Mouse (Mus musculus): Measurements from ENCODE around the gene Tom1. TPM values are rescaled to one million over a fixed set of nuclear protein-coding genes. Genes with fewer than 3 reads are reported as not detected.
A peak's percentile ranks its signal among the peaks of the same experiment; 100 is the strongest.

Tom1 gene
- polyA plus RNA-seq, 1 experiment: 25.4 TPM

DNA sequence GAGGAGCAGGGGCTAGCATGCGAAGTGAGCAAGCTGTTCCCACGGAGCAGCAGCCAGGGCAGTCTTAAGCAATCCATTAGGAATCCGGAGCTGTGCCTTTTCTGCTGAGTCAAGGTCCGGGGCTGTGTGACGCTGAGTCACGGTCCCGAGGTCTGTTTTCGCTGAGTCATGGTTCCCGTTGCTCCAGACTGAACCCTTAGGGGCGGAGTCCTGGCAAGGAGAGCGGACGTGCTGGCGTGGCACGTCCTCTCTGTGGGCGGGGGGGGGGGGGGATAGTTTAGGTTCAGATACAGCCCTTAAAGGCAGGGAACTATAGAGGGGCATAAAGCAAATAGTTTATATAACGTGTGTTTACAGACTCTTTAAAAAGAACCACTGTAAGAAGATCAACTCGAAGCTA lies 50.3 kb downstream of the Tom1 start:
- no peak; the same call in 1 of the 2 replicates for TF ChIP-seq POLR2A (IDR thresholded peaks at IDR 0.05; ENCODE audit: low read depth, low read length)
- no peak for TF ChIP-seq CTCF (IDR thresholded peaks at IDR 0.05; ENCODE audit: borderline replicate concordance, insufficient read depth, low read length)
- Histone ChIP-seq H3K4me3 (ENCODE audit: insufficient read depth, low read length) (no peak overlapping the region), H3K4me1 (ENCODE audit: control insufficient read depth, insufficient read depth, low read length) (peaks cover 3% of the 10 kb centered on the region; the same call in 1 of the 2 replicates), H3K27ac (ENCODE audit: insufficient read depth, low read length) (peak overlapping the region; percentile 63)

GRCm38 (mm10) chr8:75084382-75085064 lies 51.0 kb downstream of the Tom1 start:
- Histone ChIP-seq H3K4me3 (ENCODE audit: insufficient read depth, low read length) (no peak overlapping the region), H3K27ac (ENCODE audit: insufficient read depth, low read length) (no peak overlapping the region; the same call in 1 of the 2 replicates), H3K4me1 (ENCODE audit: control insufficient read depth, insufficient read depth, low read length) (peaks cover 7% of the 10 kb centered on the region)
- no peak for TF ChIP-seq CTCF (IDR thresholded peaks at IDR 0.05; ENCODE audit: borderline replicate concordance, insufficient read depth, low read length)
- TF ChIP-seq POLR2A (IDR thresholded peaks at IDR 0.05; ENCODE audit: low read depth, low read length): no peak

DNA sequence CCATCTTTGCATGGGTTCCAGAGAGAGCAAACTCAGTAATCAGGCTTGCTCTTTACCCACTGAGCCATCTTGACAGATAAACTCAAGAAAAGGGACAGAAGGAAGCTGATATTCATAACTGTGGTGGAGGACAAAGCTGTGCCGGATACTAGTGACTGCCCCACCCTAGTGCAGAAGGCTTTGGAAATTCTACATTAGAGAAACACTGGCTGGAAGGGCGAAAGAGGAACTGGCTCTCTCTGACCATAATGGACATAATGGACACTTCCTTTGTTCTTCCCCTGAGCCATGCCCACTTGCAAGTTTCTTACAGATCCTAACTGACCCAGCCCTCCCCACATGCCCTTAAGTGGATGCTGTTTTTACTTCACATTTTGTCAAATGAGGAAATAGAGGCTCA lies 52.5 kb downstream of the Tom1 start:
- TF ChIP-seq POLR2A (IDR thresholded peaks at IDR 0.05; ENCODE audit: low read depth, low read length): no peak
- no peak for TF ChIP-seq CTCF (IDR thresholded peaks at IDR 0.05; ENCODE audit: borderline replicate concordance, insufficient read depth, low read length)
- no peak overlapping the region for H3K27ac ChIP-seq (ENCODE audit: insufficient read depth, low read length)
- H3K4me3 ChIP-seq (ENCODE audit: insufficient read depth, low read length): no peak overlapping the region
- peaks cover 14% of the 10 kb centered on the region for H3K4me1 ChIP-seq (ENCODE audit: control insufficient read depth, insufficient read depth, low read length)

DNA sequence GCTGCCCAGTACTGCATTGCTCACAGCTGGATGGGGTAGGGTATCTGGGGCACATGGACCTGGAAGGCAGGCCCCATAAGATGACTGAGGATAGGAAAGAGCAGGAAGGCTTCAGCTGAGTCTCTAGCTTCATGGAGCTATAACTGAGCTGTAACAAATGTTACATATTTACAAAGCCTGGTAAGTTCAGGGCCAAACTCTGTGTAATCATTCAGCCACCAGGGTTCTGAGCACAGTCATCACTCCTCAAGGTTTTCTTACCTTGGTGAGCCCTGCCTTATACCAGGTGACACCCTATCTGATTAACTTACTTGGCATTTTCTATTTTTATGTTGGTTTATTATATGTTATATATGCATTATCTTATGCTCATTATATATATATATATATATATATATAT lies 53.6 kb downstream of the Tom1 start:
- peaks cover 14% of the 10 kb centered on the region for H3K4me1 ChIP-seq (ENCODE audit: control insufficient read depth, insufficient read depth, low read length)
- no peak overlapping the region for H3K27ac ChIP-seq (ENCODE audit: insufficient read depth, low read length)
- TF ChIP-seq CTCF (IDR thresholded peaks at IDR 0.05; ENCODE audit: borderline replicate concordance, insufficient read depth, low read length): no peak
- no peak for TF ChIP-seq POLR2A (IDR thresholded peaks at IDR 0.05; ENCODE audit: low read depth, low read length)
- H3K4me3 ChIP-seq (ENCODE audit: insufficient read depth, low read length): no peak overlapping the region

DNA sequence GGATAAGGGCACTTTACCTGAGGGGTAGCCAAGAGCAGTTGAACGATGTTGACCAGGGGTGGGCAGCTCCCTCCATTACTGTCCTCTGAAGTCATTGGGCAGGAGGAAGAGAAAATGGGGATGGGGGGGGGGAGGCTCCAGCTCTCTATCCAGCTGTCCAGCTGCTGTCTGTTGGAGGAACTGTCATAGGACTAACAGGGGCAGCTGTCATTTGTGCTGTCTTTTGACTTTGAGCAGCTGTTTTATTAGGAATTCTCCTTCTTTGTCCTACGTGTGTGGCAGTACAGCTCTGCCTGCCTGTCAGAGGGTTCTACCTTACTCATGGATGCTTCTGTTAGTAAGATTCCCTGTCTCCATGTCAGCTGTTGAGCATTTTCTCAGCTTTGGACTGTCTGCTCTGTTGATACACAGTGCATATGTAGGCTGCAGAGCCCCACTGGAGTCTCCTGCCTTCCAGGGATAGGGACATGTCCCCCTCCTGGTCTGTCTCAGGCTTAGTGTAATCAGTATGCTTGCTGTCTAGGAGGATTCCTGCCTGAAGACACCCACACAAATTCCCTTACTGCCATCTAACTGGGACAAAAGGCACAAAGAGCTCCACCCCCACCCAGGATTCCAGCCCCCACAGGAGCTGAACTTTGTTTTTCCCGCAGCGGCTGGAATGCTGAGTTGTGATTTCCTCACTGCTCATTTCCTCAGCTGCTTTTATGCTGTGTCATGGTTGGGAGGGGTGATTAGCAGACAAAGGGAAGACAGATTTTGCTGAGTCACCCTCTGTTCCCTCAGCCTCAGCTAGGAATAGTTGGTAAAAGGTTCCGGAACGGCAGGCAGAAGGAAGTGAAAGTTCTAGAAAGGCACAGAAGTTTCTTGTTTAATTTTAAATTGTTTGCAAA lies 55.7 kb downstream of the Tom1 start:
- TF ChIP-seq POLR2A (IDR thresholded peaks at IDR 0.05; ENCODE audit: low read depth, low read length) (no peak; the same call in none of the 2 replicates), CTCF (IDR thresholded peaks at IDR 0.05; ENCODE audit: borderline replicate concordance, insufficient read depth, low read length) (no peak)
- H3K4me1 ChIP-seq (ENCODE audit: control insufficient read depth, insufficient read depth, low read length): peaks cover 14% of the 10 kb centered on the region
- no peak overlapping the region for H3K4me3 ChIP-seq (ENCODE audit: insufficient read depth, low read length)
- peak overlapping the region; percentile 89 for H3K27ac ChIP-seq (ENCODE audit: insufficient read depth, low read length)

- Histone ChIP-seq H3K4me1 (ENCODE audit: control insufficient read depth, insufficient read depth, low read length) (peaks cover 14% of the 10 kb centered on the region), H3K27ac (ENCODE audit: insufficient read depth, low read length) (no peak overlapping the region), H3K4me3 (ENCODE audit: insufficient read depth, low read length) (no peak overlapping the region)
- TF ChIP-seq POLR2A (IDR thresholded peaks at IDR 0.05; ENCODE audit: low read depth, low read length) (no peak), CTCF (IDR thresholded peaks at IDR 0.05; ENCODE audit: borderline replicate concordance, insufficient read depth, low read length) (no peak)
These were observed 57.4 kb downstream of the Tom1 start for GRCm38 (mm10) chr8:75090781-75091365.

DNA sequence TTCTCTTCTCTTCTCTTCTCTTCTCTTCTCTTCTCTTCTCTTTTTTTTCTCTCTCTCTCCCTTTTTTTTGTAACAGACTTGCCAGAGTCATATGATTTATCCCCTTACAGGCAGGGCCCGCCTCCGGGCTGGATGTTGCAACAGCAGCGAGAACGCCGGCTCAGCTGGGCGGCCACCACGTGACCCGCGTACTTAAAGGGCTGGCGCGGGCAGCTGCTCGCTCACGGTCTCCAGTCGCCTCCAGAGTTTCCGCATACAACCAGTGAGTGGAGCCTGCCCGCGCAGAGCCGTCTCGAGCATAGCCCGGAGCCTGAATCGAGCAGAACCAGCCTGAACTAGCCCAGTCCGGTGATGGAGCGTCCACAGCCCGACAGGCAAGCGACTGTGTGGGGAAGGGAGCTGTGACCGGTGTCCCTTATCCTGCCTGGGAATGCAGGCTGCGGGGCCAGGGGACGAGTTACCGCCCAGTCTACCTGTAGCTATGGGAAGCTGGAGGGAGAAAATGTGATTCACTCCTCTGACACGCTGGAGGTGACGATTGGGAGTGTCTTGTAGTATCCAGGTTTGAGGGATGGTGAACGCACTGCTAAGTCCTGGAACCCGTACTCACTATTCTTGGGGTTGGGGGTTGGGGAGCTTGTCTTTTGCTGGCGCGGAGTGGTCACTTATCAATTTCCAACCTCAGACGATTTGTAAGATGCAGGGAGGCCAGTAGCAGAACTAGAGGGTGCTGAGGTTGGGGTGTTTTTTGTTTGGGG lies 60.1 kb downstream of the Tom1 start, which contains the start of gene Hmox1:
Hmox1 (plus strand) TSS at position 223 of the 758 bp plus-strand sequence.
- Histone ChIP-seq H3K27ac (ENCODE audit: insufficient read depth, low read length) (peak within 1 kb of the TSS; percentile 49), H3K4me3 (ENCODE audit: insufficient read depth, low read length) (peak within 1 kb of the TSS; percentile 83), H3K4me1 (ENCODE audit: control insufficient read depth, insufficient read depth, low read length) (peaks cover 14% of the 10 kb centered on the region)
- TF ChIP-seq POLR2A (IDR thresholded peaks at IDR 0.05; ENCODE audit: low read depth, low read length) (peak; percentile 100), CTCF (IDR thresholded peaks at IDR 0.05; ENCODE audit: borderline replicate concordance, insufficient read depth, low read length) (no peak)

GRCm38 (mm10) chr8:75102956-75103355 lies 69.5 kb downstream of the Tom1 start:
- no peak overlapping the region for H3K4me3 ChIP-seq (ENCODE audit: insufficient read depth, low read length)
- TF ChIP-seq POLR2A (IDR thresholded peaks at IDR 0.05; ENCODE audit: low read depth, low read length) (no peak), CTCF (IDR thresholded peaks at IDR 0.05; ENCODE audit: borderline replicate concordance, insufficient read depth, low read length) (no peak)

GRCm38 (mm10) chr8:75103376-75103878 lies 69.9 kb downstream of the Tom1 start:
- H3K4me1 ChIP-seq (ENCODE audit: control insufficient read depth, insufficient read depth, low read length): no peaks in the 10 kb centered on the region
- no peak overlapping the region for H3K4me3 ChIP-seq (ENCODE audit: insufficient read depth, low read length)
- H3K27ac ChIP-seq (ENCODE audit: insufficient read depth, low read length): no peak overlapping the region
- TF ChIP-seq CTCF (IDR thresholded peaks at IDR 0.05; ENCODE audit: borderline replicate concordance, insufficient read depth, low read length): no peak
- no peak for TF ChIP-seq POLR2A (IDR thresholded peaks at IDR 0.05; ENCODE audit: low read depth, low read length)

More at GRCm38 (mm10) chr8:75102956-75103355, 69.5 kb downstream of the Tom1 start:
- H3K27ac ChIP-seq (ENCODE audit: insufficient read depth, low read length): no peak overlapping the region
- H3K4me1 ChIP-seq (ENCODE audit: control insufficient read depth, insufficient read depth, low read length): no peaks in the 10 kb centered on the region
